Mouse (Mus musculus): Measurements from ENCODE around the gene Galnt10. TPM values are rescaled to one million over a fixed set of nuclear protein-coding genes. Genes with fewer than 3 reads are reported as not detected.
A peak's percentile ranks its signal among the peaks of the same experiment; 100 is the strongest.

The Galnt10 gene
- polyA plus RNA-seq, 1 experiment from 2014 or later: 13.0 TPM

DNA sequence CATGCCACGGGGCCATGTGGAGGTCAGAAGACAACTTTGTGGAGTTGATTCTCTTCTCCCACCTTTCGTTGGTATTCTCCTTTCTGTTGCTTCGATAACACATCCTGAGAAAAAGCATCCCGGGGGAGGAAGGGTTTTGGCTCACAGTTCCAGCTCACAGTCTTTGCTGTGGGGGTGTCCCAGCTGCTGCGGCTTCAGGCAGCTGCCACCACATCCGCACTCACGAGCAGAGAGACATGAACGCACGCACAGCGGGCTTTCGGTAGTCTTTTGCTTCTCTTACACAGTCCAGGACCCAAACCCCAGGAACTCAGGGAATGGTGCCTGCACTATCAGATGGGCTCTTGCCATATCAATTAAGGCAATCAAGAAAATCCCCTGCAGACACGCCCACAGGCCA lies 37.9 kb downstream of the Galnt10 start:
- Histone ChIP-seq H3K9me3 (no peaks in the 10 kb centered on the region), H3K4me1 (replicated peaks) (peaks cover 61% of the 10 kb centered on the region), H3K27ac (replicated peaks) (peak overlapping the region; percentile 73), H3K36me3 (no peaks in the 10 kb centered on the region), H3K4me3 (no peak overlapping the region), H3K9ac (no peak overlapping the region), H3K27me3 (peaks cover 12% of the 10 kb centered on the region; the same call in 1 of the 2 replicates), H3K4me2 (no peak overlapping the region)
- no peak for ATAC-seq (ENCODE audit: low read depth)
- WGBS: 68% methylated on average over 12 of the region's 12 CpGs

GRCm38 (mm10) chr11:57683931-57684330 lies 38.7 kb downstream of the Galnt10 start:
- no peak overlapping the region for H3K9ac ChIP-seq
- ATAC-seq (ENCODE audit: low read depth): peak; percentile 62
- H3K36me3 ChIP-seq: no peaks in the 10 kb centered on the region
- no peak overlapping the region for H3K4me3 ChIP-seq
- WGBS: 5% methylated on average over 8 of the region's 8 CpGs
- H3K4me1 ChIP-seq (replicated peaks): peaks cover 64% of the 10 kb centered on the region
- H3K27ac ChIP-seq (replicated peaks): peak overlapping the region; percentile 73
- no peaks in the 10 kb centered on the region for H3K9me3 ChIP-seq
- H3K4me2 ChIP-seq: no peak overlapping the region
- peaks cover 12% of the 10 kb centered on the region; the same call in 1 of the 2 replicates for H3K27me3 ChIP-seq

GRCm38 (mm10) chr11:57684891-57685290 lies 39.6 kb downstream of the Galnt10 start:
- 28% methylated on average over 5 of the region's 5 CpGs for WGBS
- no peak overlapping the region for H3K9ac ChIP-seq
- H3K4me2 ChIP-seq: no peak overlapping the region
- peaks cover 12% of the 10 kb centered on the region; the same call in 1 of the 2 replicates for H3K27me3 ChIP-seq
- ATAC-seq (ENCODE audit: low read depth): no peak
- peaks cover 74% of the 10 kb centered on the region for H3K4me1 ChIP-seq (replicated peaks)
- H3K4me3 ChIP-seq: no peak overlapping the region
- H3K36me3 ChIP-seq: no peaks in the 10 kb centered on the region
- H3K27ac ChIP-seq (replicated peaks): peak overlapping the region; percentile 24; the same call in 1 of the 2 replicates
- no peaks in the 10 kb centered on the region for H3K9me3 ChIP-seq

DNA sequence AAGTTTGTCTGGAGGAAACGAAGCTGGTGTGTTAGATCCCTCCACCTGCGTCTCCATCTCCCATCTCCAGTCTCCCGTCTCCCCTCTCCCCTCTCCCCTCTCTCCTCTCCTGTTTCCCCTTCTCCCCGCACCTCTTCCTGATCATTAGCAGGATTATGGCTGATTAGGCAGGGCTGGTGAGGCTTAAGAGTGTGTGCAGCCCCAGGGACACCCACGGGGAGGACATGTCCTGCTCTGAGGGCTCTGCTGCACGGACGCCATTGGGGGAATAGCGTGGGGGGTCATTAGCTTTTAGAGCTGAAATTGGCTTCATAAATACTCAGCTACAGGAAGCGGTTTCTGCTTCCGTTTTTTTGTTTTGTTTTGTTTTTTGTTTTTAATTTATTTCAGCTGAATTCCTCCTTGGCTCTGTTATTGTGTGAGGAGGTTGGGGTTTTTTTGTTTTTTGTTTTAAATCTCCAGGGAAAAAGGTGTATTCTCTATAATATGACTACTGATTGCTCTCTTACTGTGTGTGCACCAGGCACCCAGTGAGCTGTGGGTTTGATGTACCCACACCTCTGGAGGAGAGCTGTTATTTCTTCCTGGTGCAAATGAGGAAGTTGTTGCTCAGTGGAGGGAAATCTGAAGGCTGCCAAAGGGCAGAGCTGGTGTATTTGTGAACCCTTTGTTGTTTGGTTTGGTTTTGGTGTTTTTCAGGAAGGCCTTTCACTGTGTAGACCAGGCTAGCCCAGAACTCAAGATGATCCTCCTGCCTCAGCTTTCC lies 40.6 kb downstream of the Galnt10 start:
- Histone ChIP-seq H3K9me3 (no peaks in the 10 kb centered on the region), H3K9ac (0 out of 2 replicates have a peak overlapping the region, but pooled peaks have one; percentile 39), H3K27ac (replicated peaks) (peak overlapping the region; percentile 62), H3K4me3 (no peak overlapping the region), H3K27me3 (peaks cover 16% of the 10 kb centered on the region), H3K4me2 (0 out of 2 replicates have a peak overlapping the region, but pooled peaks have one; percentile 11), H3K4me1 (replicated peaks) (peaks cover 74% of the 10 kb centered on the region), H3K36me3 (no peaks in the 10 kb centered on the region)
- ATAC-seq (ENCODE audit: low read depth): no peak
- 28% methylated on average over 10 of the region's 10 CpGs for WGBS

GRCm38 (mm10) chr11:57686797-57687196 lies 41.6 kb downstream of the Galnt10 start:
- H3K27me3 ChIP-seq: peaks cover 12% of the 10 kb centered on the region
- H3K9me3 ChIP-seq: no peaks in the 10 kb centered on the region
- ATAC-seq (ENCODE audit: low read depth): no peak
- H3K36me3 ChIP-seq: no peaks in the 10 kb centered on the region
- H3K4me2 ChIP-seq: no peak overlapping the region
- peaks cover 69% of the 10 kb centered on the region for H3K4me1 ChIP-seq (replicated peaks)
- H3K27ac ChIP-seq (replicated peaks): 0 out of 2 replicates have a peak overlapping the region, but pooled peaks have one; percentile 62
- 87% methylated on average over 12 of the region's 12 CpGs for WGBS
- H3K4me3 ChIP-seq: no peak overlapping the region
- H3K9ac ChIP-seq: no peak overlapping the region

GRCm38 (mm10) chr11:57687258-57687657 lies 42.0 kb downstream of the Galnt10 start:
- ATAC-seq (ENCODE audit: low read depth): no peak
- WGBS: 95% methylated on average over 9 of the region's 9 CpGs

DNA sequence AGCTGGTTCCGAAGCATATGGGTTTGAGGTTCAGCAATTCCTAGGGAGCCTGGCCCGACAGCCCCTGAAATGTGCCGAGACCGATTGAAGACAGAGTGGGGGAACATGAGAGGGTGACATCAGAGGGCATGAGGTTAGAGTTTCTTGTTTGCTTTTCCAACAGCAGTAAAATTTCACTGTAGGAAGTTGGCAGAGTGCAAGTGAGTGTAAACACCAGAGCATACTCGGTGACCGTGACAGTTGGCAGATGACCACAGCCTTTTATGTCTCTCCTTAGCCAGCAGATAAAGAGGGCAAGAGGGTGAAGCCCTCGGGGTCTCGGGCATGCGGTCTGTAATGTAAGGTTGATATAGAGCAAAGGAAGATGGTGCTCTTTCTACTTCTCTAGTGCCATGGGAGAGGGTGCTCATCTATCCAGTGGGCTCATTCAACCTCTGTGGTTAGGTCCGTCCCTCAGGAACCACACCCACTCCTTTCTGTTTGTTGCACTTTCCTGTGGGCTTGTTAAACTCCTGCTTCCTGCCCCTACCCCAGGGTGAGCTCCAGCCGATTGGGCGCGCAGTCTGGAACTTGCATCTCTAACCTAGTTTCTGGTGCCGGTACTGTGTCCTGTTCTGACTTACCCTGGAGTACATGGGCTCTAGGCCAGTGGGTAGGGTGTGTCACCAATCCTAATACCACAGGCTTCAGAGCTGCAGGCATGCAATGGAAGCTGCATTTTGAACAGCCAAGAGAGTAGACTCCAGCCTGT lies 43.1 kb downstream of the Galnt10 start:
- Histone ChIP-seq H3K9me3 (no peaks in the 10 kb centered on the region), H3K4me3 (no peak overlapping the region), H3K27ac (replicated peaks) (no peak overlapping the region), H3K27me3 (peaks cover 20% of the 10 kb centered on the region), H3K36me3 (no peaks in the 10 kb centered on the region), H3K4me2 (no peak overlapping the region), H3K9ac (no peak overlapping the region), H3K4me1 (replicated peaks) (peaks cover 65% of the 10 kb centered on the region)
- no peak for ATAC-seq (ENCODE audit: low read depth)
- 82% methylated on average over 14 of the region's 14 CpGs for WGBS

More at GRCm38 (mm10) chr11:57687258-57687657, 42.0 kb downstream of the Galnt10 start:
- Histone ChIP-seq H3K4me2 (no peak overlapping the region), H3K4me1 (replicated peaks) (peaks cover 64% of the 10 kb centered on the region), H3K36me3 (no peaks in the 10 kb centered on the region), H3K9me3 (no peaks in the 10 kb centered on the region), H3K27me3 (peaks cover 12% of the 10 kb centered on the region), H3K27ac (replicated peaks) (no peak overlapping the region), H3K9ac (no peak overlapping the region), H3K4me3 (no peak overlapping the region)

DNA sequence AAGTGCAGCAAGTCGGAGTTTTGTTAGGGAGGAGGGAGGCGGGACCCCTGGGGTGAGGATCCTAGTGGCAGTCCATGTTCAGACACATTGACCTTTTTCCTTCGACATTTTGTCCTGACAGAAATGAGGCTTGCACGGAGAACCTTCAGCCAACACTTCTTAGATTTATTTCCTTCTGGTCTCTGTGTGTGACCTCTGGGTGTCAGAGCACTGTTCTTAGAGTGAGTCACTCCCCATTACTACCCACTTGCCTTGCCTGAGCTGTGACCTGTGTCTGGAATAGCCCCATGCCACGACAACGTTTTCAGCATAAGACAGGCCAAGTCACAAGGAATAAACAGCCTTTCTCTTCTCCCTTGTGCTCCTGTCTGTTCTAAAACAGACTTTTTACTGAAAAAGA lies 44.6 kb downstream of the Galnt10 start:
- ATAC-seq (ENCODE audit: low read depth): no peak
- Histone ChIP-seq H3K4me1 (replicated peaks) (peaks cover 56% of the 10 kb centered on the region), H3K4me2 (no peak overlapping the region), H3K36me3 (no peaks in the 10 kb centered on the region), H3K9ac (no peak overlapping the region), H3K4me3 (no peak overlapping the region), H3K9me3 (no peaks in the 10 kb centered on the region), H3K27me3 (peaks cover 23% of the 10 kb centered on the region), H3K27ac (replicated peaks) (no peak overlapping the region)
- 43% methylated on average over 6 of the region's 6 CpGs for WGBS

- Histone ChIP-seq H3K9me3 (no peaks in the 10 kb centered on the region), H3K4me3 (no peak overlapping the region), H3K36me3 (no peaks in the 10 kb centered on the region), H3K9ac (no peak overlapping the region), H3K4me2 (no peak overlapping the region), H3K27ac (replicated peaks) (no peak overlapping the region), H3K27me3 (peaks cover 23% of the 10 kb centered on the region), H3K4me1 (replicated peaks) (peaks cover 51% of the 10 kb centered on the region)
- 91% methylated on average over 5 of the region's 5 CpGs for WGBS
- ATAC-seq (ENCODE audit: low read depth): no peak
These were observed 45.6 kb downstream of the Galnt10 start for GRCm38 (mm10) chr11:57690836-57691235.

DNA sequence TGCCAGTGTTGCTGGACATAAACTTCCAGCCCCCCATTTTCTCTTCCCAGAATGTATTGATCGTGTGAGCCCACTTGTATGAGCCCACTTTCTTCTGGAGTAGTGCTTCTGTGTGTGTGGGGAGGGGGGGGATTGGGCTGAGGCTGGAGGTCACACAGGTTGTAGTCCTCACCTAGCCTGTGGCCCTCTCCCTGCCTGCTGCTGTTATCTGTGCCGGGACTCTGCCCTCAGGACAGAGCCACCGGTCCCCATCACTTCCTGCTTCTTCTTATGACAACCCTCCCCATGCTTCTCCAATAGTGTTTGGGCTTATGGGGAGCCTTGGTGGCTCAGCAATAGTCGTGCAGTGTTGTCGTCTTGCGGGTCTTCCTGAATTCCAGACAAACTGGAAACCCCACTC lies 46.7 kb downstream of the Galnt10 start:
- Histone ChIP-seq H3K4me1 (replicated peaks) (peaks cover 51% of the 10 kb centered on the region), H3K27ac (replicated peaks) (no peak overlapping the region), H3K36me3 (no peaks in the 10 kb centered on the region), H3K27me3 (peaks cover 23% of the 10 kb centered on the region), H3K9ac (no peak overlapping the region), H3K4me2 (no peak overlapping the region), H3K4me3 (no peak overlapping the region), H3K9me3 (no peaks in the 10 kb centered on the region)
- WGBS: 77% methylated on average over 6 of the region's 6 CpGs
- ATAC-seq (ENCODE audit: low read depth): no peak

GRCm38 (mm10) chr11:57692726-57693125 lies 47.5 kb downstream of the Galnt10 start:
- Histone ChIP-seq H3K36me3 (no peaks in the 10 kb centered on the region), H3K9me3 (no peaks in the 10 kb centered on the region), H3K27ac (replicated peaks) (no peak overlapping the region), H3K27me3 (peaks cover 21% of the 10 kb centered on the region), H3K4me3 (no peak overlapping the region), H3K4me2 (no peak overlapping the region), H3K4me1 (replicated peaks) (peaks cover 58% of the 10 kb centered on the region), H3K9ac (no peak overlapping the region)
- no peak for ATAC-seq (ENCODE audit: low read depth)
- 46% methylated on average over 7 of the region's 7 CpGs for WGBS

DNA sequence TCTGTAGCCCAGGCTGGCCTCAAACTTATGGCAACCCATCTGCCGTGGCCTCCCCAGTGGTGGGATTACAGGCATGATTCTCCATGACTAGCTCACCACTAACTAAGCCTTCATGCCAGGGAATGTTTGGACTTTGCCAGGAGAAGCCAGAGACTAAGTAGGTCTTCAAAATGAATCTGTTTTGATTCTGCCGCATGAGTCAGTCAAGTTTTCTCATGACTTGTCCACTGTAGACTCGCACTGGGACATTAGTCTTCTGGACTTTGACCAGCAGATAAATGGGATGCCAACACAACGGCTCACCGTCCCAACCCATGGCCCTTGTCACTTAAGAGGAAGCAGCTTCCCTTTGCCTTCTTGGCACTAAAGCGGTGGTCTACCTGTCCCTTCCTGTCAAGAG lies 49.2 kb downstream of the Galnt10 start:
- Histone ChIP-seq H3K4me2 (no peak overlapping the region), H3K9me3 (no peaks in the 10 kb centered on the region), H3K27me3 (peaks cover 35% of the 10 kb centered on the region), H3K36me3 (no peaks in the 10 kb centered on the region), H3K27ac (replicated peaks) (no peak overlapping the region), H3K4me1 (replicated peaks) (peaks cover 48% of the 10 kb centered on the region), H3K4me3 (no peak overlapping the region), H3K9ac (no peak overlapping the region)
- WGBS: 93% methylated on average over 6 of the region's 6 CpGs
- ATAC-seq (ENCODE audit: low read depth): no peak
